Mouse (Mus musculus) G1E (cell line): ENCODE results near the gene Exosc3. TPM values are rescaled to one million over a fixed set of nuclear protein-coding genes. Genes with fewer than 3 reads are reported as not detected.
A peak's percentile ranks its signal among the peaks of the same experiment; 100 is the strongest.

Experiments
- ATAC-seq: 2 replicates; pipeline ENCODE4 v1.8.0; 2016; ENCODE audit warnings: mild to moderate bottlenecking; ENCODE audit not compliant: insufficient number of reproducible peaks, poor library complexity, low FRiP score, severe bottlenecking; ENCODE audit errors: extremely low read depth
- DNase-seq: peaks from one replicate; pipeline ENCODE4 v3.0.0; 2012; ENCODE audit warnings: low spot score
- H3K27me3 ChIP-seq: 2 replicates; pipeline ENCODE4 v1.6.1; 2012; ENCODE audit warnings: mild to moderate bottlenecking, low read length, inconsistent platforms; ENCODE audit not compliant: insufficient read depth
- H3K36me3 ChIP-seq: replicated peaks from 2 replicates; pipeline ENCODE3; 2012; ENCODE audit warnings: mild to moderate bottlenecking, inconsistent platforms
- H3K4me1 ChIP-seq: 2 replicates; pipeline ENCODE4 v1.6.1; 2012; ENCODE audit warnings: low read depth, low read length, inconsistent platforms, mixed read lengths; ENCODE audit not compliant: insufficient read depth
- H3K4me3 ChIP-seq: 2 replicates; pipeline ENCODE4 v1.5.1; 2012; ENCODE audit warnings: low read depth, mild to moderate bottlenecking, inconsistent platforms, low read length, moderate library complexity, mixed read lengths
- H3K9me3 ChIP-seq: replicated peaks from 2 replicates; pipeline ENCODE4 v1.6.1; 2012; ENCODE audit warnings: inconsistent platforms
- CTCF ChIP-seq: IDR thresholded peaks from 2 replicates; pipeline ENCODE4 v1.5.1; 2012; ENCODE audit warnings: low read depth, low read length, inconsistent platforms, mixed read lengths
- GATA1 ChIP-seq: IDR thresholded peaks from 2 replicates; pipeline ENCODE4 v1.6.1; 2012; ENCODE audit warnings: borderline replicate concordance, low read length, inconsistent platforms, mixed read lengths
- GATA2 ChIP-seq: IDR thresholded peaks from 2 replicates; pipeline ENCODE4 v1.6.1; 2012; ENCODE audit warnings: low read depth, low read length, inconsistent platforms, borderline replicate concordance
- POLR2AphosphoS5 ChIP-seq: IDR thresholded peaks from 2 replicates; pipeline ENCODE4 v1.6.1; 2012; ENCODE audit warnings: low read depth, low read length, inconsistent platforms; ENCODE audit not compliant: insufficient replicate concordance
- TAL1 ChIP-seq: conservative IDR thresholded peaks from 2 replicates; pipeline ENCODE4 v1.6.1; 2012; ENCODE audit warnings: low read depth, low read length, inconsistent platforms, mixed read lengths
- polyA plus RNA-seq: library from polyadenylated mRNA; stranded (reverse); fragments of >175 nt; gene quantifications from 2 replicates; pipeline ENCODE4 v1.2.3, GENCODE M21; 2012
- total RNA-seq, 2 experiments: library from RNA; stranded (forward) in 1 of 2; stranded (reverse) in 1 of 2; fragments of 200-1000 nt in 1 of 2; fragments of >200 nt in 1 of 2; fragmentation: Nextera tagmentation in 1 of 2; gene quantifications; 2 replicates each; pipeline ENCODE4 v1.2.3; 2014 to 2017

The Exosc3 gene
- total and polyA plus RNA-seq, 3 experiments = 70.5 to 278 (median 125) TPM

DNA sequence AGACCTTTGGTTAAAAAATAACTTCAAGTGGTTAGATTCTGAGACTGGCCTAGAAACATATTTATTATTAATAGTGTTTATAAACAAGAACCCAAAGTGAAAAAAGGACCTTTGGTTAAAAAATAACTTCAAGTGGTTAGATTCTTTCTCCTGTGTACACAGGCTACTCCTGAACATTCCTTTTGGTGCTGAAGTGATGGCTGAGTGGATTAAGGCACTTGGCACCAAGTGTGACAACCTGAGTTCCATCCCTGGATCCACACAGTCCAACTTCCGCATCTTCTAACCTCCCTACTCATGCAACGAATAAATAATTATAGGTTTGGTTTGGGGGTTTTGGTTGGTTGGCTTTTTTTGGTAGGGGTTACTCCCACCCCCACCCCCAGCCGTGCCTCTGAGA lies 28.7 kb upstream of the Exosc3 start:
- ATAC-seq (no peak), DNase-seq (no peak)
- H3K36me3 ChIP-seq = peaks cover 70% of the 10 kb centered on the region
- no peaks in the 10 kb centered on the region for H3K9me3 ChIP-seq
- no peak overlapping the region for H3K4me3 ChIP-seq
- no peaks in the 10 kb centered on the region for H3K4me1 ChIP-seq
- no peaks in the 10 kb centered on the region for H3K27me3 ChIP-seq
- TF ChIP-seq GATA2 = no peak
- TF ChIP-seq GATA1 = no peak
- no peak for TF ChIP-seq CTCF
- no peak for TF ChIP-seq POLR2AphosphoS5
- TF ChIP-seq TAL1 = no peak

DNA sequence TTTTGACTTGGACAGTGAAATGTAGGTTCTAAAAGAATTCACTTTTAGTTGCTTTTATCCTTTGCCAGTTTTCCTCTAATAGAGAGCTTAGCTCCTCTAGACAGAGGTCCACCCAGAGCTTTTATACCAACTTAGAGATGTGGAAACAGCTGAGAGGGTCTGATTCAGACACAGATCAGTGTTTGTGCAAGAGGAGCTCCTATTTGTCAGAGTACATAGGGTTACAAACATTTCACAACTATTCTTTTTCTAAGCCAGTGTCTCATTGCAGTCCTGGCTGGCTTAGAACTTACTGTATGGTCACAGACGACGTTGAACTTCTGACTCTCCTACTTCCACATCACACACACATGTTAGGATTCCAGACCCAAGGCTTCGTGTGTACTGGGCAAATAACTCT lies 14.1 kb upstream of the Exosc3 start:
- DNase-seq = no peak
- H3K9me3 ChIP-seq = no peaks in the 10 kb centered on the region
- peaks cover 70% of the 10 kb centered on the region for H3K36me3 ChIP-seq

DNA sequence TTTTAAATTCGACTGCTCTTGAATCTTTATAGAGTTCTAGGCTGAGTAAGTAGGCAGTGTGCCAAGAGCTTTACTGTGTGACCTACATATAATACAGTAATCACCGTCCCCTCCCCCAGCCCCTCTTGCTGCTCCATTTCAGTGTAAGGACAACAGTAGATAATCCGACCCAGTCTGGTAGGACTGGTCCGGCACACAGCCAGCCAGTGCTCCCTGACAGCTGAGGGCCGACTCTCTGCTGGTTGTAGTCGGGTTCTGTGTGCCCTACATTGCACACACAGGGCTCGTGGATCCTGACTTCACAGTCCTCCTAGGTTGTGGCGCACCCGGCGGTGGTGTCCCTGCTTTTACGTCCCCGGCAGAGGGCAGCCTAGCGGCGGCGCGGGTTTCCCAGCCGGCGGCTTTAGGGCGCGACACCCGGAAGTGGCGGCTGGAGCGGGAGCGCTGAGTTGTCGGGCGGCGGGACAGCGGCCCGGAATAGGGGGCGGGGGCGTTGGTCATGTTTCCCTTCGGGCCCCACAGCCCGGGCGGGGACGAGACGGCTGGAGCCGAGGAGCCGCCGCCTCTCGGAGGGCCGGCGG lies 773 bp downstream of the Exosc3 start, which contains the start of gene Dcaf10:
Dcaf10 (plus strand) TSS at position 433 of the 581 bp plus-strand sequence.
- TF ChIP-seq CTCF = no peak
- no peak for TF ChIP-seq GATA2
- no peak for TF ChIP-seq TAL1
- TF ChIP-seq POLR2AphosphoS5 = no peak
- TF ChIP-seq GATA1 = no peak

More for the DNA sequence above, 14.1 kb upstream of the Exosc3 start:
- no peak for ATAC-seq
- Histone ChIP-seq H3K27me3 (no peaks in the 10 kb centered on the region), H3K4me1 (no peaks in the 10 kb centered on the region), H3K4me3 (no peak overlapping the region)
- TF ChIP-seq POLR2AphosphoS5 = no peak
- no peak for TF ChIP-seq GATA2
- TF ChIP-seq GATA1 = no peak
- no peak for TF ChIP-seq CTCF

DNA sequence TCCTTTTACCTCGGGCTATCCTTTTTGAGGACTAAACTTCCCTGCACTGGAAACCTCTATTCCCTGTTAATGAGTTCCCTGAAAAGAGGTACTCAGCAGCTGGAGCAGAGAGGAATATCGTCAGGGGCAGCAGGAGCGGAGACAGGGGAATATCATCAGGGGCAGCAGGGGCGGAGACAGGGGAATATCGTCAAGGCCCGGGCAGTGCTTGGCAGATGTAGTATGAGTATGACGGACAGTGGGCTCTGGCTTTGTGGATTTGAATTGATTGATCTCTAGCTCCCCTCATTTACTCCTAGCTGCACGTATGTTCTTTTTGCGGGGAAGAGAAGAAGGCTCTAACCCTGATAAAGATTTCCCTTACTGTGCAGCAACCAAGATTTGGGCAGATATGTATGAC lies 1.3 kb downstream of the Exosc3 start:
- peaks cover 15% of the 10 kb centered on the region for H3K36me3 ChIP-seq
- H3K9me3 ChIP-seq = no peaks in the 10 kb centered on the region
- TF ChIP-seq POLR2AphosphoS5 = no peak
- TF ChIP-seq CTCF = no peak
- no peak for TF ChIP-seq GATA2
- TF ChIP-seq TAL1 = no peak
- no peak for TF ChIP-seq GATA1
- H3K27me3 ChIP-seq = peaks cover 10% of the 10 kb centered on the region
- peak overlapping the region; percentile 92 for H3K4me3 ChIP-seq
- ATAC-seq (no peak), DNase-seq (no peak)
- peaks cover 20% of the 10 kb centered on the region for H3K4me1 ChIP-seq

More for the DNA sequence above, 773 bp downstream of the Exosc3 start, which contains the start of gene Dcaf10:
- H3K36me3 ChIP-seq = peaks cover 19% of the 10 kb centered on the region
- peaks cover 10% of the 10 kb centered on the region for H3K27me3 ChIP-seq
- H3K4me1 ChIP-seq = peaks cover 20% of the 10 kb centered on the region
- H3K9me3 ChIP-seq = no peaks in the 10 kb centered on the region
- H3K4me3 ChIP-seq = peak within 1 kb of the TSS; percentile 92
- ATAC-seq = peak; percentile 61
- DNase-seq = peak; percentile 90

DNA sequence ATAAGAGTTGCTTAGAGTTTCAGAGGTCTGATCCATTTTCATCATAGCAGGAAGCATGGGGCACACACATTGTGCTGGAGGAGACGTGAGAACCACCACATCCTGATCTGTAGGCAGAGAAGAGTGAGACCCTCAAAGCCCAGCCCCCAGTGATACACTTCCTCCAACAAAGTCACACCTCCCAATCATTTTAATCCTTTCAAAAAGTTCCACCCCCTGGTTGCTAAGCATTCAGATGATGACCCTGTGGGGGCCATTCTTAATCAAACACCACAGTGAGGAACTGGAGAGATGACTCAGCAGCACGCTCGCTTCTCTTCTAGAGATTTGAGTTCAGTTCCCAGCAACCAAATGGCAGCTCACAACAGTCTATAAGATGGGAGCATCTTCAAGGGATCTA lies 10.1 kb downstream of the Exosc3 start:
- ATAC-seq (no peak), DNase-seq (no peak)
- peaks cover 27% of the 10 kb centered on the region for H3K27me3 ChIP-seq
- peaks cover 10% of the 10 kb centered on the region for H3K4me1 ChIP-seq
- no peaks in the 10 kb centered on the region for H3K36me3 ChIP-seq
- H3K4me3 ChIP-seq = no peak overlapping the region
- TF ChIP-seq TAL1 = no peak
- TF ChIP-seq GATA1 = no peak
- no peak for TF ChIP-seq CTCF
- no peak for TF ChIP-seq GATA2
- no peak for TF ChIP-seq POLR2AphosphoS5
- H3K9me3 ChIP-seq = peaks cover 4% of the 10 kb centered on the region

DNA sequence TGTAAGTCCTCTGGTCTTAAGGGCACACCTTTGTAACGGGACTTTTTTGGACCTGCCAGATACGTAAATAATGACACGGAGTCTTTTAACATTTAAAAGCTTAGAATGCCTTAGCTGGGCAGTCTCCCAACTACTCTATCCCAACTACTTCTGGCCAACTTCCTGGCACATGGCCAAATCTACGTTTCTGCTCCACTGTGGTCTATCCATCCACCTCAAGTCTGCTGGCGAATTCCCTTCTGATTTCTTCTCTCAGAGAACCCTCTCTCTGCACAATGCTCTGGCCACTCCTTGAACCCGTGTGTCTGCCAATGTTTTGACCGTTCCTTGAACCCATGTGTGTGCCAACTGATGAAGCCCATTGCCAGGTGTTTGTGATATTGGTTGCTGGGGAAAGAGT lies 11.4 kb downstream of the Exosc3 start:
- Histone ChIP-seq H3K4me3 (no peak overlapping the region), H3K4me1 (peaks cover 10% of the 10 kb centered on the region), H3K36me3 (no peaks in the 10 kb centered on the region), H3K27me3 (peaks cover 33% of the 10 kb centered on the region), H3K9me3 (peaks cover 4% of the 10 kb centered on the region)
- DNase-seq (no peak), ATAC-seq (no peak)
- no peak for TF ChIP-seq GATA2
